Comparison of ENCODE assay signal across 11 mouse cellular contexts in genomic region chr3:57572331-57572975, GRCm38 (mm10). TPM values are rescaled to one million over a fixed set of nuclear protein-coding genes. Genes with fewer than 3 reads are reported as not detected.
A peak's percentile ranks its signal among the peaks of the same experiment; 100 is the strongest.
DNase-seq lines count a peak whose midpoint lies in the region; ATAC-seq lines count a peak whose summit lies in the region.
"Had no signal": no experiment of that assay in that cellular context is flagged by ENCODE, and none has a peak within 500 bp of the region (broad histone marks: within the 10 kb centered on the region; RNA-seq: fewer than 3 reads in every experiment).

No protein-coding gene starts in this region.

- peaks cover 15% of the 10 kb centered on the region for H3K36me3 ChIP-seq in heart, embryonic 16.5 days (ENCODE audit: control insufficient read depth, insufficient read depth)
- H3K36me3 ChIP-seq in midbrain, embryonic 13.5 days = no peaks in the 10 kb centered on the region
- H3K36me3 ChIP-seq in midbrain, embryonic 14.5 days (ENCODE audit: control insufficient read depth, insufficient read depth, low read length) = no peaks in the 10 kb centered on the region
- no peaks in the 10 kb centered on the region for H3K36me3 ChIP-seq in hindbrain, embryonic 16.5 days (ENCODE audit: control insufficient read depth, insufficient read depth, low read length)
- H3K36me3 ChIP-seq in neural tube, embryonic 15.5 days = no peaks in the 10 kb centered on the region

- peaks cover 18% of the 10 kb centered on the region for H3K4me1 ChIP-seq in heart, embryonic 16.5 days (ENCODE audit: control insufficient read depth, insufficient read depth, low read length)
- H3K4me1 ChIP-seq in midbrain, embryonic 13.5 days (replicated peaks) = peaks cover 13% of the 10 kb centered on the region
- no peaks in the 10 kb centered on the region for H3K4me1 ChIP-seq in midbrain, embryonic 14.5 days (ENCODE audit: control insufficient read depth, insufficient read depth, low read length)
- H3K4me1 ChIP-seq in hindbrain, embryonic 16.5 days (ENCODE audit: control insufficient read depth, insufficient read depth, low read depth, low read length) = peaks cover 4% of the 10 kb centered on the region; the same call in 1 of the 2 replicates
- H3K4me1 ChIP-seq in neural tube, embryonic 15.5 days = peaks cover 18% of the 10 kb centered on the region

- ATAC-seq in heart, embryonic 16.5 days (replicated peaks; ENCODE audit: extremely low read depth, insufficient read depth, low FRiP score) = no peak
- no peak for ATAC-seq in midbrain, embryonic 13.5 days
- no peak for ATAC-seq in midbrain, embryonic 14.5 days (ENCODE audit: low FRiP score, low TSS enrichment)
- ATAC-seq in hindbrain, embryonic 16.5 days = no peak
- ATAC-seq in neural tube, embryonic 15.5 days (ENCODE audit: low FRiP score) = no peak
- ATAC-seq: Patski had no signal

- no peak overlapping the region for H3K27ac ChIP-seq in heart, embryonic 16.5 days (ENCODE audit: low read length)
- H3K27ac ChIP-seq in midbrain, embryonic 13.5 days = no peak overlapping the region
- H3K27ac ChIP-seq in midbrain, embryonic 14.5 days (replicated peaks; ENCODE audit: low read depth, low read length) = no peak overlapping the region
- H3K27ac ChIP-seq in hindbrain, embryonic 16.5 days (ENCODE audit: low read depth, low read length) = no peak overlapping the region
- H3K27ac ChIP-seq in neural tube, embryonic 15.5 days (replicated peaks) = no peak overlapping the region

- no peaks in the 10 kb centered on the region; the same call in 1 of the 2 replicates for H3K9me3 ChIP-seq in heart, embryonic 16.5 days (replicated peaks; ENCODE audit: control insufficient read depth, low read length)
- no peaks in the 10 kb centered on the region for H3K9me3 ChIP-seq in midbrain, embryonic 13.5 days
- no peaks in the 10 kb centered on the region for H3K9me3 ChIP-seq in midbrain, embryonic 14.5 days (ENCODE audit: control insufficient read depth, low read length)
- no peaks in the 10 kb centered on the region for H3K9me3 ChIP-seq in hindbrain, embryonic 16.5 days (ENCODE audit: control insufficient read depth, low read length)
- no peaks in the 10 kb centered on the region for H3K9me3 ChIP-seq in neural tube, embryonic 15.5 days (replicated peaks)

- no peak overlapping the region for H3K9ac ChIP-seq in heart, embryonic 16.5 days (ENCODE audit: low read length)
- no peak overlapping the region for H3K9ac ChIP-seq in midbrain, embryonic 13.5 days (replicated peaks)
- no peak overlapping the region for H3K9ac ChIP-seq in midbrain, embryonic 14.5 days (replicated peaks; ENCODE audit: low read length)
- no peak overlapping the region for H3K9ac ChIP-seq in hindbrain, embryonic 16.5 days (ENCODE audit: low read depth, low read length)
- H3K9ac ChIP-seq in neural tube, embryonic 15.5 days (replicated peaks) = no peak overlapping the region

- H3K27me3 ChIP-seq in heart, embryonic 16.5 days (ENCODE audit: control insufficient read depth, insufficient read depth, low read length) = no peaks in the 10 kb centered on the region
- peaks cover 4% of the 10 kb centered on the region; the same call in 1 of the 2 replicates for H3K27me3 ChIP-seq in midbrain, embryonic 13.5 days
- no peaks in the 10 kb centered on the region; the same call in 1 of the 2 replicates for H3K27me3 ChIP-seq in midbrain, embryonic 14.5 days (ENCODE audit: control insufficient read depth, insufficient read depth, low read length)
- no peaks in the 10 kb centered on the region; the same call in 1 of the 2 replicates for H3K27me3 ChIP-seq in hindbrain, embryonic 16.5 days (replicated peaks; ENCODE audit: control insufficient read depth, insufficient read depth, low read length)
- H3K27me3 ChIP-seq in neural tube, embryonic 15.5 days (replicated peaks) = peaks cover 7% of the 10 kb centered on the region; the same call in 1 of the 2 replicates
- H3K27me3 ChIP-seq: Patski had no signal

- WGBS in heart, embryonic 16.5 days = 61% methylated on average over 6 of the region's 6 CpGs
- 80% methylated on average over 6 of the region's 6 CpGs for WGBS in midbrain, embryonic 13.5 days
- 85% methylated on average over 6 of the region's 6 CpGs for WGBS in midbrain, embryonic 14.5 days
- WGBS in hindbrain, embryonic 16.5 days = 57% methylated on average over 6 of the region's 6 CpGs
- WGBS in neural tube, embryonic 15.5 days = 70% methylated on average over 6 of the region's 6 CpGs

- peak overlapping the region; percentile 82 for H3K4me2 ChIP-seq in heart, embryonic 16.5 days (ENCODE audit: low read depth, low read length)
- H3K4me2 ChIP-seq in midbrain, embryonic 13.5 days (replicated peaks) = 0 out of 2 replicates have a peak overlapping the region, but pooled peaks have one; percentile 5
- H3K4me2 ChIP-seq in midbrain, embryonic 14.5 days (ENCODE audit: low read length) = no peak overlapping the region; the same call in 1 of the 2 replicates
- H3K4me2 ChIP-seq in hindbrain, embryonic 16.5 days (ENCODE audit: low read length) = peak overlapping the region; percentile 29
- peak overlapping the region; percentile 99 for H3K4me2 ChIP-seq in neural tube, embryonic 15.5 days

- intact Hi-C loops in heart, postnatal 36 days (cut with DNase I) = loop anchor here (2.0 kb wide), 1 partner anchor 28 kb away; no protein-coding TSS in a partner anchor

- no peak for DNase-seq in heart, postnatal 36 days
- no peak for DNase-seq in midbrain, embryonic 14.5 days
- DNase-seq in layer of hippocampus, adult 18-20 months (ENCODE audit: low spot score in 2 of 2) = no peak
- DNase-seq in embryo, embryonic 9.5 days (ENCODE audit: extremely low spot score) = no peak

- H3K4me3 ChIP-seq in heart, embryonic 16.5 days (ENCODE audit: low read length) = no peak overlapping the region; the same call in none of the 2 replicates
- H3K4me3 ChIP-seq in midbrain, embryonic 13.5 days (replicated peaks) = no peak overlapping the region
- H3K4me3 ChIP-seq in midbrain, embryonic 14.5 days (replicated peaks; ENCODE audit: low read depth, low read length) = no peak overlapping the region
- no peak overlapping the region for H3K4me3 ChIP-seq in hindbrain, embryonic 16.5 days (ENCODE audit: low read length)
- no peak overlapping the region; the same call in 1 of the 2 replicates for H3K4me3 ChIP-seq in neural tube, embryonic 15.5 days (replicated peaks)
- H3K4me3 ChIP-seq: erythroblast, embryonic 14.5 days had no signal

RNA-seq across cellular contexts. Expression of gene Wwtr1, which starts 3.3 kb away (rescaled TPM):
- 17.7 and 20.0 TPM in 2 replicates for polyA plus RNA-seq in heart, embryonic 16.5 days (2015; fragmentation: Nextera tagmentation; extraction: Ambion mirVana)
- total RNA-seq in heart, postnatal 36 days (2021) = 10 to 100 TPM; 56.3 to 58.3 TPM
- polyA plus RNA-seq in midbrain, embryonic 13.5 days (2015; fragmentation: Nextera tagmentation; extraction: Ambion mirVana) = 7.8 and 8.1 TPM in 2 replicates
- 7.2 TPM in 2 replicates for polyA plus RNA-seq in midbrain, embryonic 14.5 days (2014; fragmentation: Nextera tagmentation; extraction: Ambion mirVana)
- polyA plus RNA-seq in hindbrain, embryonic 16.5 days (2015; fragmentation: Nextera tagmentation; extraction: Ambion mirVana) = 7.9 and 8.6 TPM in 2 replicates
- 8.1 and 10.7 TPM in 2 replicates for polyA plus RNA-seq in neural tube, embryonic 15.5 days (2015; fragmentation: Nextera tagmentation; extraction: Ambion mirVana)
- 10 to 100 TPM; 13.3 to 14.4 TPM for total RNA-seq in layer of hippocampus, adult 18-20 months (2021)
- total RNA-seq: megakaryocyte progenitor cell, adult 5-6 weeks had no signal
- polyA plus RNA-seq: erythroblast, embryonic 14.5 days had no signal
